Mouse (Mus musculus): ENCODE data around the gene Elovl5.
"Not testable (repeated sequence)": the region's sequence is repeated elsewhere in the genome, so short reads cannot be mapped to it uniquely, and the experiment has no call there.

Elovl5 gene

DNA sequence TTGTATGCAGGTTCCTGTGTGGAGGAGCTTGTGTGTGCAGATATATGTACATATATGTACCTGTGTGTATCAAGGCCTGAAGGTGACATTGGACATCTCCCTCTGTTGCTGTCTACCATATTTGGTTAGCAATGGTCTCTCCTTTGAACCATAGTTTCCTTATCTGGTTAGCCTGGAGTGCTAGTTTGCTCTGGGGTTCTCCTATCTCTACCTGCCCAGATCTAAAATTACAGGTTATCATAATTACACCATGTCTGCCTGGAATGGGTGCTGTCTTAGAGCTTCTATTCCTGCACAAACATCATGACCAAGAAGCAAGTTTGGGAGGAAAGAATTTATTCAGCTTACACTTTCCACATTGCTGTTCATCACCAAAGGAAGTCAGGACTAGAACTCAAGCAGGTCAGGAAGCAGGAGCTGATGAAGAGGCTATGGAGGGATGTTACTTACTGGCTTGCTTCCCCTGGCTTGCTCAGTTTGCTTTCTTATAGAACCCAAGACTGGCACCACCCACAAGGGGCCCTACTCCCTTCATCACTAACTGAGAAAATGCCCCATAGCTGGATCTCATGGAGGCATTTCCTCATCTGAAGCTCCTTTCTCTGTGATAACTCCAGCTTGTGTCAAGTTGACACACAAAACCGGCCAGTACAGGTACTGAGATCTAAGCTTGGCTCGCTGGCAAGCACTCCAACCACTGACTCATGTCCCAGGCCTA, 76.5 kb downstream of the Elovl5 start:
- not testable (repeated sequence) for DNase-seq (ENCODE audit: low read depth, low spot score)

DNA sequence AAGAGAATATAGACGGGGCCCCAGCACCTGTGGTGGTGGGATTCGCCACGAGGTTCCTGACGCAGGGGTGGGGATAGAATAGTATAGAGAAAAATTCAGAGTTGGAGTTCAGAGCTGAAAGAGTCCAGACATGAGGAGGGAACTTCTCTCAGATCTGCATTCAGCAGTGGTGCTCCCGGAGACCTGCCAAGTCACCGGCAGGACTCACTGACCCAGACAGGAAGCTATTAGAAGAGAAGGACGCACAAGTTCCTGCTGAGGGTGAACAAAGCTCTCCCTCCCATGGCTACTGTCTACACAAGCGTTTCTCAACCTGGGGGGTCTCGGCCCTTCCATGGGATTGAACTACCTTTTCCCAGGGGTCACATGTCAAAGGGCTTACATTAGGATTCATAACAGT, 78.1 kb downstream of the Elovl5 start:
- DNase-seq (ENCODE audit: low read depth, low spot score), result no peak

DNA sequence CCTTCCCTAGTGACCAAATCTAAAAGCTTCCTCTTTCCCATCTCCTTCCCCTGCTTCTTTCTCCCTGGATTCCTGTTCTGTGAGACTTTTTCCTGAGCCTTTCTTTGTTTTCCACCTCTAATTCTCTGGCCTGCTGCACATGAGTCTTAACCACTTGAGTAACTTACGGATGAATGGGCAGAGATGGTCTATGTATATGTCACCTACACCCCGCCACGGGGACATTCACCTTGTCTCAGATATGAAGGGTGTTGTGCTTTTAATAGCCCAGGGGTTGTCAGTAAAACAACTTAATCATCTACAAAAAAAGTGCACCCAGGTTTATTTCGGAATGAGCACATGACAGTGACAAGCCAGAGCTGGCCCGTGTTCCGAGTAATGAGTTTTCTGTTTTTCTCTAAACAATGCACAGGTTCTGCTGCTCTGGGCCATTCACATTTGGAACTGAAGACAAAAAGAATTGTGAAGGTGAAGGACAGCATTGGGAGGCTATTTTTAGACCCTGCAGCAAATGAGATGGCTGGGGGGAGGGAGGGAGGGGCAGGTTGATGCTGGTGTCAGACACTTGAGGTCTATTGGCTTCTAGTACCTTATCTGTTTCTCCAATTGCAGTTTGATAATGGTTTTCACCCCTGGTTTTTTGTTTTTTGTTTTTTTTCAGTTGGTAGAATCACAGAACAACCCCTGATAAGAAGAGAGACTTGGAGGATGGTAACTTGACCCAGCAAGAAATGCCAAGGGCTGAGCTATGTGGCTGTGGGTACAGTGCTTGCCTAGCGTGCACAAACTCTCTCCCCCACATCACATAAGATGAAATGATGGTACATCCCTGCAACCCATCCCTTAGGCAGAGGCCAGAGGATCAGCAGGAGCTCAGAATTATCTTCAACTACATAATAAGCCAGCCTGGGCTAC, 83.7 kb downstream of the Elovl5 start:
- no peak for DNase-seq (ENCODE audit: low read depth, low spot score)

DNA sequence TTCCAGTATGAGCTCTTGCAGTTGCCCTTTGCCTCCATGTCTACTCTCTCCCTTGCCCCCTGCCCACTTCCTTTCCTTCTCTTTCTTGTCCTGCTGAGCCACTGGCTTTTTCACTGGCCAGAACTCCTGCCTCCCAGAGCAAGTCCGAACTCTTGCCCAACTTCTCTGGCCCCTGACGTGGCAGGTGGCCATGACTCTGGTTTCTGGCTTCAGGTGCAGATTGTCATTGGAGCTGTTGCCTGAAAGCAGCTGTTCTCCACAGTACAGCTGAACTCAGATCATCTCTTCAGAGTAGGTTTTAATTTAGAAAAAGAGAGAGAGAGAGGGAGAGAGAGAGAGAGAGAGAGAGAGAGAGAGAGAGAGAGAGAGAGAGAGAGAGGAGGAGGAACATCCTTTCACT, 86.1 kb downstream of the Elovl5 start:
- DNase-seq (ENCODE audit: low read depth, low spot score), result no peak

DNA sequence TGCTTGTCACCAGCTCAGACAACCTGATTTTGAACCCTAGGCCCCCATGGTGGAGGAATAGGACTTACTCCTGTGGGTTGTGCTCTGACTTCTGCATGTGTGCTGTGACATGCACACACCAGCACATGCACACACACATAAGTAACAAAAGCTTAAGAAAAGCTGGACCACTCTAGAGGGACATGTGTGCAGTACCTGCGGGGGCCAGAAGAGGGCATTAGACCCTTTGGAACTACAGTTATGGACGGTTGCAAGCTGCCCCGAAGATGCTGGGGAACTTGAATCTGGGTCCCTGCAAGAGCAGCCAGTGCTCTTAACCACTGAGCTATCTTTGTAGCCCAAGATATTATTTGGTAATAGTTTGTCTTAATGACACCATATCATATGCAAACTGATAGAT, 88.3 kb downstream of the Elovl5 start:
- no peak for DNase-seq (ENCODE audit: low read depth, low spot score)

DNA sequence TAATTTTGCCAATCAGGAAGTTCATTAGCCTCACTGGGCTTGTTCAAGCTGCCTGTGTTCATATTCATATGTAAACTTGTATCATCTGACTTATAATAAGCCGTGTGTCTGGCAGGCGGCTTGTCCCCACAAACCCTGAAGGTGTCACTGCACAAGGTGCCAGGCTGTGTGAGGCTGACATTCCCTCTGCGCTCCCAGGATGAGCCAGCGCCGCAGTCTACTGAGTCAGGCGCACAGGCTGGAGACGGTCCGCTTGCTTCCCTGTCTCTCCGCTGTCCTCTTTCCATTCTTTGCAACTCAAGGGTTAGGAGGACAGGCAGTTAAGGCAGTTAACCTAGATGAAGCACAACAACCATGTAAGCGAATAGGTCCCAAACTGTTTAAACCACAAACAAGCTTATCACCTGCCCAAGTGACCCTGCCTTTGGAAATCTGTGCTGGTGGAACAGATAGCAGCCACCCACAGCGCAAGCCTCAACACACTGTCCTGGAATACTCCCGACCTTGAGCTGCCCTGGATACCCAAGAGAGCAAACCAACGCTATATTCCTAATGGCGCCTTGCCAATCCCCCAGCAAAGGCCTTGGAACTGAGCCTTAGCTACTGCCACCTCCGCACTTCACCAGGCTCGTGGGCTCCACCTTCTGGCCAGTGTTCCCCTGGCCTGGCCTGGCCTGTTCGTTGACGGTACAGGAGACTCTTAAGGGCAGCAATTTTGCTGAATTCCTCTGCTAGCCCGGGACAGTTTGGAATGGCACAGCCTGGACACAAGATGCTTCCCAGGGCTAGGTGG, 89.2 kb downstream of the Elovl5 start:
- peak; percentile 54 for DNase-seq (ENCODE audit: low read depth, low spot score)

DNA sequence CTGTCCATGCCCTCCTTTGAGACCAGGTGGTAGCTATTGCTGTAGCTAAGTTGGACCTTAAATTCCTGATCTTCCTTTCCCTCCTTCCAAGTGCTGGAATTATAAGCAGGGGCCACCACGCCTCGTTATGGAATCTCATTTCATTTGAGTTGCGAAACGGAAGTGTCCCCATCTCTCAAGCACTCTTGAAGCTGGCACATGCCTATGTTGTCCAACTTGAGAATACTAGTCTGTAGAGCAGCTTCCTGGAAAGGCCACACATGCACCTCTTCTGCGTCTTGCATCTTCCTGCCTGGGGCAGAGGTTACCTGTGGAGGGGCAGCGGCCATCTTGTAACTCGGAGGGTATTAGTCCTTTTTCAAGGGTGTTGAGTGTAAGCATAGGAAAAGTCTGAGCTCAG, 92.2 kb downstream of the Elovl5 start:
- DNase-seq (ENCODE audit: low read depth, low spot score), result no peak

DNA sequence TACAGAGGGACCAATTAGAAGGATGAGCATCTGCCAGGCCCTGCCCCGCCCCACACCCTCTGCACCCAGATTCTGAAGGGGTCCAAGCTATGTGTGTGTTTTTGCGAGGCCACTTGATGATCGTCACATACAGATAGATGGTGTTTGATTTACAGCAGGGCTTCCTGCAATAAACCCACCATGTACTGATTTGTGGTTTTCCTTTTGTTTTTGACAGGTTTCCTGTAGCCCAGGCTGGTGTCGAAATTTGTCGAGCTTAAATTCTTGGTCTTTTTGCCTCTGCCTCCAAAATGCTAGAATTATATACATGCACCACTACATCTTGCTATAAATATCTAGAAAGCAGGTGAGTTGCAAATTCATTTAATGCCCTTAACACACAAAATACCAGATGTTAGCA, 93.0 kb downstream of the Elovl5 start:
- DNase-seq (ENCODE audit: low read depth, low spot score), result no peak

DNA sequence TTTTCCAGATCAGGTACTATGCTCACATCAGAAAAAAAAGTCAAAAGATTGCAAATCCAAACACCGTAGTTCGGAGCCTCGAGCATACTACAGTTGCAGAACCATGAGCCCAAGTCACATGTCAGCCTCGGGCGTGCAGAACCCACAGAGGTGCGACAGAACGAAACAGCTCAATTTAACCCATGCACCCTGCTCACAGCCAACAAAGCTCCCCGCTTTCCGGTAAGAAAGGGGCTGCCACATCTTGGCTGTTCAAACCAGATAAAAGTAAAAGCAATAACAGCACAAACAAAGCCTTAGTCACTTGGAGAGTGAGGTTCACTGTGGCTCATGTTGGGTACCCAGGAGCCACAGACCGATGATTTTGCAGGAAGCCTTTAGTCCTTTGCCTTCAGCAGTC, 93.5 kb downstream of the Elovl5 start:
- no peak for DNase-seq (ENCODE audit: low read depth, low spot score)

DNA sequence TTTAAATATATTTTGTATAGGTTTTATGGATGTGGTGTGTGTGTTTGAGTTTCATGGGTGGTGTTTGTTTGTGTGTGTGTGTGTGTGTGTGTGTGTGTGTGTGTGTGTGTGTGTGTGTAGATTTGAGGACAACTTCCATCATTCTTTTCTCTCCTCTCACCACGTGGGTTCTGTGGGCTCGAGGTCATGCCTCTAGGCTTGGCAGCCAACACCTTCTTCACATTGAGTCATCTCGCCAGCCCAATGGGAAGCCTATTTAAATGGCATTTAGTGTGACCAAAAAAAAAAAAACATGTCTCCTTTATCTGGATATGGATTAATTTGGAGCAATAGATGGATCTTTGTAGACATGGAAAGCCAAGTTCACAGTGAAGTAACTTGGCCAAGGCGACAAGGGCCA, 94.9 kb downstream of the Elovl5 start:
- DNase-seq (ENCODE audit: low read depth, low spot score), result no peak

DNA sequence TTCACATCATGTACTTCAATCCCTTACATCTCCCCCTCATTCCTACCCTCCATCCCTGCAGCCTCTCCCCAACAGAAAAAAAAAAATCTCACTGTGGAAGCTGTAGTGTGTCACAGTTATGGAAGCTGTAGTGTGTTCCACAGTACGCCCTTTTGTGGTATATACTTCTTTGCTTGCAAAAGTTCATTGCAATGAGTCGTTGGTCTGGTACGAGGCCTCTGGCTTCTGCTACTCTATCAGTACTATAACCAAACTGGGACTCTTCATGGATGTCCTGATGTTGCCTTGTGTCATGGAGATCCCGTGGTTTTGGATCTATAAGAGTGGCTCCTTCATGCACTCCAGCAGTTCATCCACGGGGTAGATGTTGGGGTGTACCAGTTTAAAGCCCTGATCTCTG, 95.5 kb downstream of the Elovl5 start:
- DNase-seq (ENCODE audit: low read depth, low spot score), result no peak

DNA sequence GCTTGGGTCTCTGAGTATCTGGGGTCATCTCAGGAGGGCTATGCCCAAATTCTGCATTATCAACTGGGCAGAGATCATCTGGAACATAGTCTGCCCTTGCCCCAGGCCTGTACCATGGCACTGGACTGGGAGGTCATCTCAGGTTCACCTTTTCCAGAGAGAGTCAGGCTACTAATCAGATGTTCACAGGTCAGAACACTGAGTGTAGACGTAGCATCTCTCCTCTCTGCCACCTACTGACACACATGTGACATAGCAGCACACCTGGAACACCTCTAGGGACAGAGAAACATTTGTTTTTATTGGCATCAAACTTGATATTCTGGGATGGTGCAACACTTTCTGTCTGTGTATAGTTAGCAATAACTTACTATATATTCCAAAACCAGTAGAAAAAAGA, 96.6 kb downstream of the Elovl5 start:
- DNase-seq (ENCODE audit: low read depth, low spot score), result no peak

DNA sequence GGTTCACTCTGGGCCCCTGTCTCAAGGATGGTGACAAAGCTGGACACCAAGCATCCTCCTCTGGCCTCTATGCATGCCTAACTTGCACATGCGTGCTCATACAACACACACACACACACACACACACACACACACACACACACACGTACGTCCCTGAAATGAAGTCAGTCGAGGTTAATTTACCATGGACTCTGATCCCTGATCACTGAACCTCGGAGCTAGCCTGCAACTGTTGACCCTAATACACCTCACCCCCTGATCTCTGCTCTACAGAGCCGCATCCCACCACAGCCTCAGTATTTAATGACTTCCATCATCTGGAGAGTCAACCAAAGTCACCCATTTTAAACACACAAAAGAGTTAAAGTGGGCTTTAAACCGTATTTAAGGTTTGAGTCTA, 98.7 kb downstream of the Elovl5 start:
- DNase-seq (ENCODE audit: low read depth, low spot score), result no peak

DNA sequence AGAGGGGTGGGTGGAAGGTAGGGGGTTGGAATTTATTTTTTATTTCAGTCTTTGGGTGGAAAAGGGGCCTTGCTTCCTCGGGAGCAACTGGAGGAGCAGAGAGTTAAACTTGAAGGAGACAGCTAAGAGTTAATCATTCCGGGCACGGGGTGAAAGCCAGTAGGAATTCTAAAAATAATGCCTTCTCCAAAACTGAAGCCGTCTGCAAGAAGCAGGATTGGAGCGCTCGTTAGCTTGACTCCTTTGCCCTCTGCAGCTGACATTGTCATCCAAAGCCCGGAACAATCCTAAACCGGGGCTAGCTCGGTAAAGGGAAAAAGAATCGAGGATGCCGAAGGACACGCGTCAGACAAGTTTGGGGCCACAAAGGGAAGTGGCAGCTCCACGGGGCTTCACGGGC, 99.1 kb downstream of the Elovl5 start:
- no peak for DNase-seq (ENCODE audit: low read depth, low spot score)

DNA sequence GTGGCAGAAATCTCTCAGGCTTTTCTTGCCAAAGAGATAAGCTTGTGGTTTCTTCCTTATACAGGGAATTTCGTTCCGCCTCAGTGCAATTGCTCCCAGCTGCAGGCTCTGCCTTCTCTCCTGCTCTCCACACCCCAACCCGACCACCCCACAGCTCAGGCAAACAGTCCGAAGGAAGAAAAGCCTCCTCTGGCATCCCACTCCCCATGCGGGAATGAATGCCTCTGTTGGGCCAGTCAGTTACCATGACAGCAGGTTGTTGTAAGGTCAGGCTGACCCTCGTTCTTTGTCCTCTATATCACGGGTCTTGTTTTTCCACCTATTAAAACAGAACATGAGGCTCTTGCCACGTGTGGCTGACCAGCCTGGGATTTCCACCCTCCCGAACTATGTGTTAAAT, 104.1 kb downstream of the Elovl5 start:
- no peak for DNase-seq (ENCODE audit: low read depth, low spot score)

DNA sequence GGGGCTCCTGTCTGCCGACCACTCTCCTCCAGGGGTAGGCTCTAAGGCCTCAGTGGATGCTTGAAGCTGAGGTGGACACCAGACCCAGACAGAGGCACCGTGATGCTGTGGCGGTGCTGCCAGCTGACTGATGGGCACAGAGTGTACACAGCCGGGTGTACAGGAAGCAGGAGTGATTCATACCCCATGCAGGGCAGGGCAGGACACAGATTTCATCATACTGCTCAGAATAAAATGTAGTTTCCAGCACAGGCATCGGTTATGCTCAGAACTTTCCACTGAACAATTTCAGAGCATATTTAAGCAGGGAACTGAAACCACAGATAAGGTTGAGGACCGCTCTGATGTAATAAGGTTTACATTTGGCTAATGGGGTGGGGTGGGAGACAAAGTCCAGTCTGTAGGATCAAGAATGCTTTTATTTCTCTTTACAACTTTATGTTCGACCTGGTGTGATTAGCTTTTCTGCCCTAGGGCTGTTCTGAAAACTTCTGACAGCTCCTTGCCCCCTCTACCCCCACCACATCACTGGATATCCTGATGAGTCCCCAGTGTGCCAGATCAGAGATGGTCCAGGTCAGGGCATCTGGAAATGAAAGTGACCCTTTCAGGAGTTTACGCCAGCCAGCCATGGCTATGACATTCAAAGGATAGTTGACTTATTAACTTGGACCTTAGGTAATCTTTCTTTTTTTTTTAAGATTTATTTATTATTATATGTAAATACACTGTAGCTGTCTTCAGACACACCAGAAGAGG, 105.2 kb downstream of the Elovl5 start:
- DNase-seq (ENCODE audit: low read depth, low spot score), result peak; percentile 21

DNA sequence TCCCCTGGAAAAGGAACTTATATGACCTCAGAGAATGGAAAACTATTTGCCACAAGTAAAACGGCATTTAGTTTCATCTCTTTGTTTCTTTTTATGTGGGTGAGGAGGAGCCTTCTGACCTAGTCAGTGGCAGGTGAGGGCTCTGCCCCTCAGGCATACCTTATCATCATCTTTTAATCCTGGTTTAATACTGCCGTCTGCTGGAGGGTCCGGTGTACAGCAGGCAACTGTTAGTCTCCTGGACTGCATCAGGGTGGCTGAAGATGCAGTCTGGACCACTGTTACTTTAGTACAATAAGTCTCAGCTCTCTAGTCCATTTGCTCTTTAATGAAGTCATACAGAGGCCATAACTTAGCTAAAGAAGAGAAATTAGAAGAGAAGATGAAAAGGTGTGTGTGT, 107.7 kb downstream of the Elovl5 start:
- DNase-seq (ENCODE audit: low read depth, low spot score), result no peak

DNA sequence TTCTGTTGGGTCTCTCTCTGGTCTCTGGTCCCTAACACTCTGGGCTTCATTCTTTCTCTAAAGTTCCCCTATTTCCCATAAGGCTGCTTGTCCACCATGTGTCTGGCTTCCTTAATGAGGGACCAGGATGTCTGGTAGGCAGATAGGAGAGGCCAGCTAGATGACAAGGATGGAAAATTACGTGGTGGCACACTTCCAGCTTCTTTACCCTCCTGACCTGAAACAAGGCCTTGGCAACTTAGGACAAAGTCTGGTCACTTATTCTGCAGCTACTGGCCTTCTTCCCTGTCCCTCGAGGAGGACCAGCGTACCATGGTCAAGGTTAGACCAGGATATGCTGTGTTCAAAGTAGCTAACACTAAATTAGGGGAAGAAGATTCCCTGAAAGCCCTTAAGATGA, 109.9 kb downstream of the Elovl5 start:
- DNase-seq (ENCODE audit: low read depth, low spot score), result no peak

DNA sequence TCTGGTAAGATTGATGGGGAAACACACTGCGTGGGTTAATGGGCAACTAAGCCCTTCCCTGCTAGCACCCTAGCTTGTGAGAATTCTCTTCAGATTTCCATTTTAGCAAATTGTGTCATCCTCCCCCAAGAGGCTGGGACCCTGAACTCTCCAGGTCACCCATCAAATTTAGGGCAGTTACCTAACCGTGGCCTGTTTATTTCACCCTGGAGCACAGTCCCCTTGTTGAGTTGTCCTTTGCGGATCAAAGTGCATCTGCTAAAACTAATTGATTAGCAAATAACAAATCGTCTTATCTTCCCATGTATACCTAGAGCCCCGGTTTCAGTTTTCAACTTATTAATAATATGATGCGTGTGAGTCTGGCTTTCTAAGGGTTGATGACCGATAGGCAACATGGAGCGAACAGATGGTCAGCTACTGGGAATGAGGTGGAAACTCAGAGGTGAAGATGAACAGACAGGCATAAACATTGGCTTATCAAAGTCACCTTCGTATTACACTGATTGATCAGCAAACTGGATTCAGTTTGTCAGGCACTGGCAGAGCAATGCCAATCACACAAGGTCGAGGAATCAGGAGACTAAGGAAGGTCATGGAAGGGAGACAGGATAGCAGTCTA, 113.8 kb downstream of the Elovl5 start:
- no peak for DNase-seq (ENCODE audit: low read depth, low spot score)

DNA sequence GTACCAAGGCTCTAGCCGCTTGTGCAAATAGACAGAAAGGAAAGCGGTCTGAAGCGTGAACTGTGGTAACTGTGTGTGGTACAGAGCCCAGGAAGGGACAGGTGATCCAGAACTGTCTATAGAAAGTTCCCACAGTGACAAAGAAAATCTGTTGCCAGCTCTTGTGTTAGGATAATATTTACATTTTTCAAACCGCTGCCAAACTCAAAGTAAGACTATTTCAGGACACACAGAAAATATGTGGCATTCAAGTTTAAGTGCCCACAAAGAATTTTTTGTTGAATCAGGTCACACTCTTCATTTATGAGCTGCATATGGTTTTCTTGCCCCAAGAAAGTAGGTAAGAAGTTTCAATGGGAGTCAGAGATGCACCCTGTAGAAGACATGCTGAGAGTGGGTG, 115.8 kb downstream of the Elovl5 start:
- DNase-seq (ENCODE audit: low read depth, low spot score), result no peak

Measured in skeletal muscle tissue, adult 2 months (tissue).